Mouse (Mus musculus) thymus, adult 2 months (tissue): ENCODE results near the gene Eefsec. TPM values are rescaled to one million over a fixed set of nuclear protein-coding genes. Genes with fewer than 3 reads are reported as not detected.

Experiments
- DNase-seq: peaks from one replicate; pipeline ENCODE4 v3.0.0; 2021
- H3K27ac ChIP-seq: fragments of 200-500 bp; 2 replicates; pipeline ENCODE4 v1.5.1; 2012; ENCODE audit warnings: low read length, control low read depth; ENCODE audit not compliant: control insufficient read depth, insufficient read depth
- H3K27me3 ChIP-seq: fragments of 200-500 bp; 2 replicates; pipeline ENCODE4 v1.6.1; 2012; ENCODE audit warnings: mild to moderate bottlenecking, low read length, moderate library complexity, mixed read lengths; ENCODE audit not compliant: control insufficient read depth, insufficient read depth
- H3K36me3 ChIP-seq: fragments of 200-500 bp; 2 replicates; pipeline ENCODE4 v1.6.1; 2012; ENCODE audit warnings: mild to moderate bottlenecking, low read length, moderate library complexity; ENCODE audit not compliant: control insufficient read depth, insufficient read depth
- H3K4me1 ChIP-seq: fragments of 200-500 bp; replicated peaks from 2 replicates; pipeline ENCODE4 v1.6.1; 2012; ENCODE audit warnings: low read length; ENCODE audit not compliant: control insufficient read depth, insufficient read depth
- H3K4me3 ChIP-seq: fragments of 200-500 bp; 2 replicates; pipeline ENCODE4 v1.5.1; 2012; ENCODE audit warnings: mild to moderate bottlenecking, low read length, control low read depth, moderate library complexity; ENCODE audit not compliant: control insufficient read depth, insufficient read depth
- CTCF ChIP-seq: fragments of 200-500 bp; IDR thresholded peaks from 2 replicates; pipeline ENCODE4 v1.5.1; 2012; ENCODE audit warnings: mild to moderate bottlenecking, control low read depth, low read length, moderate library complexity, borderline replicate concordance; ENCODE audit not compliant: control insufficient read depth, poor library complexity, insufficient read depth; ENCODE audit errors: extremely low read depth
- POLR2A ChIP-seq: fragments of 200-500 bp; IDR thresholded peaks from 2 replicates; pipeline ENCODE4 v1.6.1; 2012; ENCODE audit warnings: mild to moderate bottlenecking, low read length, control low read depth, moderate library complexity; ENCODE audit not compliant: control insufficient read depth, poor library complexity, insufficient read depth; ENCODE audit errors: extremely low read depth
- WGBS: fragments of 180-500 bp; shearing (Covaris S2); methylation state at CpG from one replicate; pipeline ENCODE4 v1.1.7; 2018; 5-methylcytosine and 5-hydroxymethylcytosine counted together
- polyA plus RNA-seq: library from polyadenylated mRNA; depleted of rRNA; stranded (reverse); fragments of >200 nt; gene quantifications from 2 replicates; pipeline ENCODE4 v1.2.3, GENCODE M21; 2012

The Eefsec gene
- polyA plus RNA-seq, 1 experiment, result 79.5 TPM

GRCm38 (mm10) chr6:88229221-88229620 lies 217.1 kb downstream of the Eefsec start:
- Histone ChIP-seq H3K27me3 (no peaks in the 10 kb centered on the region), H3K27ac (no peak overlapping the region), H3K36me3 (no peaks in the 10 kb centered on the region), H3K4me3 (no peak overlapping the region), H3K4me1 (no peaks in the 10 kb centered on the region)
- DNase-seq, result no peak
- TF ChIP-seq POLR2A (no peak), CTCF (no peak)
- 9% methylated on average over 12 of the region's 12 CpGs for WGBS

- no peaks in the 10 kb centered on the region for H3K36me3 ChIP-seq
- no peak for TF ChIP-seq POLR2A
- no peak for TF ChIP-seq CTCF
- no peaks in the 10 kb centered on the region for H3K27me3 ChIP-seq
- no peak overlapping the region for H3K4me3 ChIP-seq
- WGBS, result 70% methylated on average over 7 of the region's 7 CpGs
- no peaks in the 10 kb centered on the region for H3K4me1 ChIP-seq
- H3K27ac ChIP-seq, result no peak overlapping the region
- DNase-seq, result no peak
Measured at GRCm38 (mm10) chr6:88227537-88227936, 218.8 kb downstream of the Eefsec start.

- TF ChIP-seq CTCF (no peak), POLR2A (no peak)
- H3K27me3 ChIP-seq, result no peaks in the 10 kb centered on the region
- WGBS, result 54% methylated on average over 5 of the region's 5 CpGs
- no peaks in the 10 kb centered on the region for H3K4me1 ChIP-seq
- H3K27ac ChIP-seq, result no peak overlapping the region
- H3K36me3 ChIP-seq, result no peaks in the 10 kb centered on the region
- no peak overlapping the region for H3K4me3 ChIP-seq
- no peak for DNase-seq
Measured at GRCm38 (mm10) chr6:88226570-88226994, 219.8 kb downstream of the Eefsec start.

GRCm38 (mm10) chr6:88221968-88222367 lies 224.4 kb downstream of the Eefsec start, which contains the start of gene Dnajb8:
Dnajb8 (plus strand) TSS chr6:88222268.
- Histone ChIP-seq H3K4me1 (no peaks in the 10 kb centered on the region), H3K4me3 (no peak within 1 kb of the TSS), H3K36me3 (no peaks in the 10 kb centered on the region), H3K27me3 (no peaks in the 10 kb centered on the region), H3K27ac (no peak within 1 kb of the TSS)
- TF ChIP-seq POLR2A, result no peak
- TF ChIP-seq CTCF, result no peak
- no peak for DNase-seq
- WGBS, result 89% methylated on average over 10 of the region's 10 CpGs

- H3K36me3 ChIP-seq, result no peaks in the 10 kb centered on the region
- H3K27ac ChIP-seq, result no peak overlapping the region
- no peak for DNase-seq
- no peak for TF ChIP-seq POLR2A
- no peak for TF ChIP-seq CTCF
- WGBS, result 70% methylated on average over 4 of the region's 4 CpGs
- H3K4me3 ChIP-seq, result no peak overlapping the region
- no peaks in the 10 kb centered on the region for H3K27me3 ChIP-seq
- H3K4me1 ChIP-seq, result no peaks in the 10 kb centered on the region
Measured at GRCm38 (mm10) chr6:88219094-88219493, 227.2 kb downstream of the Eefsec start.

GRCm38 (mm10) chr6:88216199-88216598 lies 230.1 kb downstream of the Eefsec start:
- WGBS, result 94% methylated on average over 4 of the region's 4 CpGs
- Histone ChIP-seq H3K4me1 (no peaks in the 10 kb centered on the region), H3K27me3 (no peaks in the 10 kb centered on the region), H3K4me3 (no peak overlapping the region), H3K36me3 (no peaks in the 10 kb centered on the region), H3K27ac (no peak overlapping the region)
- no peak for DNase-seq
- no peak for TF ChIP-seq POLR2A
- no peak for TF ChIP-seq CTCF

GRCm38 (mm10) chr6:88215797-88216196 lies 230.5 kb downstream of the Eefsec start:
- DNase-seq, result no peak
- Histone ChIP-seq H3K27ac (no peak overlapping the region), H3K4me3 (no peak overlapping the region), H3K36me3 (no peaks in the 10 kb centered on the region), H3K4me1 (no peaks in the 10 kb centered on the region), H3K27me3 (no peaks in the 10 kb centered on the region)
- no peak for TF ChIP-seq CTCF
- TF ChIP-seq POLR2A, result no peak
- WGBS, result 84% methylated on average over 6 of the region's 6 CpGs
